Mouse (Mus musculus): ENCODE results near the gene Gm20683.

DNA sequence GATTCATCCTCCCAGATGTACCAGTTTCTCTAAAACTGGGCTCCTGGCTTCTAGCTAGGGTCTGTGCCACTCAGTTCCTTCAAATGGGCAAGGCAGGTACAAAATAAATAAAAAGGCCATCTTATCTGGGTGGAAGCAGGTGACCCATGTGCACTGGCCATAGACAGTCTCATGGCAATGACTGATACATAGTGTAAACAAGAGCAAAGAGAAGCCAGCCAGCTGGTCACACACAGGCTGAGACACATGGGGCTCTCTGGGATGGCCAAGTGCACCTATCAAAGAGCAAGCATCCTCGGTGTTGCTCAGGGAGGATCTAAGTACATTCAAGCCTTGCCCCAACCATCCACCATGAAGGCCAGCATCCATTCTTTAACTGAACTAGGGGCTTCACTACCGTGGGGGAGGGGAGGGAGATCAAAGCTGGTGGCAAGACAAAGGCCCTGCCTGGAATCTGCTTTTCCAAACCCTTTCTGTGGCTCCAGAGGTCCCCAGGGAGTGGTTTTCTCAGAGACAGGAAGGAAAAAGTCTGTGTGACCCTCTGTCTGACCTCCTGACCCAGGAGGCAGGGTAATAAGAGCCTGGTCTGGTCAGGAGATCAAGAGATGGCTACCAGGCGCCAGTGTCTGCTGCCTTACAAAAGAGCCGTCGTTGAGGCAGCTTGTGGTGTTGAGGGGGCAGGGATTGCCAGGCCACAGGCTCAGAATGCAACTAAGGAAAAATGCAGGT lies 39.5 kb upstream of the Gm20683 start:
- TF ChIP-seq CTCF (IDR thresholded peaks at IDR 0.05), result no peak
- TF ChIP-seq EP300 (IDR thresholded peaks at IDR 0.05), result no peak

Measured in lung, postnatal 0 days (tissue).